Comparison of ENCODE assay signal across 10 mouse cellular contexts in genomic region chr6:145149054-145149453, GRCm38 (mm10). TPM values are rescaled to one million over a fixed set of nuclear protein-coding genes. Genes with fewer than 3 reads are reported as not detected.
DNase-seq lines count a peak whose midpoint lies in the region; ATAC-seq and TF ChIP-seq lines count a peak whose summit lies in the region.
"Had no signal": no experiment of that assay in that cellular context is flagged by ENCODE, and none has a peak within 500 bp of the region (broad histone marks: within the 10 kb centered on the region; RNA-seq: fewer than 3 reads in every experiment).

No protein-coding gene starts in this region.

- no peak overlapping the region for H3K9ac ChIP-seq in hindbrain, postnatal 0 days (replicated peaks; ENCODE audit: low read length)
- H3K9ac ChIP-seq in hindbrain, embryonic 13.5 days: no peak overlapping the region
- H3K9ac ChIP-seq: neural tube, embryonic 15.5 days had no signal

- TF ChIP-seq CTCF in hindbrain, postnatal 0 days (IDR thresholded peaks at IDR 0.05; ENCODE audit: low read depth): no peak
- TF ChIP-seq CTCF in bone marrow macrophage, adult 2 months (IDR thresholded peaks at IDR 0.05; ENCODE audit: low read depth, low read length): no peak

- ATAC-seq in hindbrain, postnatal 0 days: 0 out of 2 replicates have a peak, but pooled peaks have one; percentile 38
- no peak for ATAC-seq in hindbrain, embryonic 13.5 days (ENCODE audit: low FRiP score)

- H3K9me3 ChIP-seq in hindbrain, postnatal 0 days (ENCODE audit: low read length): no peaks in the 10 kb centered on the region
- no peaks in the 10 kb centered on the region for H3K9me3 ChIP-seq in hindbrain, embryonic 13.5 days
- H3K9me3 ChIP-seq: neural tube, embryonic 15.5 days had no signal

- H3K27ac ChIP-seq in hindbrain, postnatal 0 days: no peak overlapping the region
- H3K27ac ChIP-seq in hindbrain, embryonic 13.5 days: no peak overlapping the region
- peak overlapping the region; percentile 82 for H3K27ac ChIP-seq in bone marrow macrophage, adult 2 months (ENCODE audit: insufficient read depth, low read depth, low read length)
- H3K27ac ChIP-seq: neural tube, embryonic 15.5 days had no signal

- WGBS in hindbrain, postnatal 0 days: 27% methylated on average over 9 of the region's 9 CpGs
- WGBS in hindbrain, embryonic 13.5 days: 35% methylated on average over 9 of the region's 9 CpGs

- no peak for TF ChIP-seq POLR2A in bone marrow macrophage, adult 2 months (IDR thresholded peaks at IDR 0.05; ENCODE audit: borderline replicate concordance, low read depth, low read length)

- no peak overlapping the region for H3K4me3 ChIP-seq in hindbrain, postnatal 0 days (ENCODE audit: low read length)
- no peak overlapping the region for H3K4me3 ChIP-seq in hindbrain, embryonic 13.5 days
- no peak overlapping the region for H3K4me3 ChIP-seq in bone marrow macrophage, adult 2 months (ENCODE audit: insufficient read depth, low read length)
- H3K4me3 ChIP-seq: neural tube, embryonic 15.5 days had no signal

- H3K36me3 ChIP-seq in hindbrain, postnatal 0 days (ENCODE audit: insufficient read depth, low read length): no peaks in the 10 kb centered on the region
- no peaks in the 10 kb centered on the region for H3K36me3 ChIP-seq in hindbrain, embryonic 13.5 days
- H3K36me3 ChIP-seq: neural tube, embryonic 15.5 days had no signal

- no peak overlapping the region for H3K4me2 ChIP-seq in hindbrain, postnatal 0 days (ENCODE audit: low read depth, low read length)
- no peak overlapping the region for H3K4me2 ChIP-seq in hindbrain, embryonic 13.5 days
- H3K4me2 ChIP-seq: neural tube, embryonic 15.5 days had no signal

- no peaks in the 10 kb centered on the region for H3K4me1 ChIP-seq in hindbrain, postnatal 0 days (ENCODE audit: insufficient read depth, low read length)
- H3K4me1 ChIP-seq in hindbrain, embryonic 13.5 days (replicated peaks): 0 out of 2 replicates have a peak, but pooled peaks cover 9% of the 10 kb centered on the region
- H3K4me1 ChIP-seq in bone marrow macrophage, adult 2 months (ENCODE audit: control insufficient read depth, insufficient read depth, low read length): peaks cover 12% of the 10 kb centered on the region
- H3K4me1 ChIP-seq: neural tube, embryonic 15.5 days had no signal

- H3K27me3 ChIP-seq in hindbrain, postnatal 0 days (ENCODE audit: insufficient read depth, low read length): no peaks in the 10 kb centered on the region
- no peaks in the 10 kb centered on the region for H3K27me3 ChIP-seq in hindbrain, embryonic 13.5 days
- H3K27me3 ChIP-seq: neural tube, embryonic 15.5 days had no signal

- DNase-seq in hindbrain, postnatal 0 days (ENCODE audit: low spot score): no peak
- DNase-seq in 416B (ENCODE audit: low read depth): peak; percentile 24
- DNase-seq in lung, postnatal 10 days: peak; percentile 23
- no peak for DNase-seq in spleen, postnatal 10 days (ENCODE audit: low spot score in 2 of 2)
- no peak for DNase-seq in kidney, postnatal 25 days
- DNase-seq in urinary bladder, postnatal 14 days (ENCODE audit: low spot score): no peak
- DNase-seq: kidney, adult 2 months had no signal

RNA-seq across cellular contexts. Expression of gene Lrmp, which starts 33.6 kb away (rescaled TPM):
- 1.7 and 4.4 TPM in 2 replicates for total RNA-seq in hindbrain, postnatal 0 days (2014; rRNA removed)
- polyA plus RNA-seq in hindbrain, postnatal 0 days (2015; fragmentation: Nextera tagmentation; extraction: Ambion mirVana): 0.54 and 0.74 TPM in 2 replicates
- polyA plus RNA-seq in hindbrain, embryonic 13.5 days (2015; fragmentation: Nextera tagmentation; extraction: Ambion mirVana): 1.1 and 2.4 TPM in 2 replicates
- 124 and 140 TPM in 2 replicates for polyA plus RNA-seq in bone marrow macrophage, adult 2 months (2012; ENCODE audit: insufficient read depth, insufficient read length, missing spikeins)

Comparison
In these comparisons a context has a peak if more than half of its experiments do, and no peak if none do; other contexts are left out.
1. DNase-seq: peak in 416B (single experiment) and lung, postnatal 10 days (single experiment); none in hindbrain, postnatal 0 days (single experiment), spleen, postnatal 10 days (0 of 2), kidney, postnatal 25 days (0 of 2) and urinary bladder, postnatal 14 days (single experiment).
2. RNA of gene Lrmp, which starts 33.6 kb away (polyA plus RNA-seq): 124 to 140 TPM in bone marrow macrophage, adult 2 months; 1.1 to 2.4 TPM in hindbrain, embryonic 13.5 days and 0.54 to 0.74 TPM in hindbrain, postnatal 0 days; every median in the first group is over 10 times any median in the second.